Mouse (Mus musculus): ENCODE measurements around the gene Enpep.

Enpep gene

DNA sequence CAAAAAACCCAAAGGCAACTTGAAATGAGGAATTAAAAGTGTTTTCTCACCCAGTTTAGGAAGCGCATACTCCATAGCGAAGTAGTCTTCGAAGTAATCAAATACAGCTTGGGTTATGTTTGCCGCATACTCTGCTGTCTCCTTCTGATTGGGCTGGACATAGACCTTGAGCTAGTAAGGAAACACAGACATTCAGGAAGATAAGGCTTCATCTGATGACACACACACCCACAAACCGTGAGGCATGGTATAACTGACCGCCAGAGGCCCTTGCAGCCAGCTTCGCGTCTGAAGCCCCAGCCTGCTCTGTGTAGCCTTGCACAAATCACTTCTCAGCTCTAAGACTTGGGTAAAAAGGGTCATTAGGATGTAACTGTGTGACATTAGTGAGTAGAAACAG is 20.0 kb downstream of the Enpep start:
- in situ Hi-C loops (cut with MboI): no loop called here

DNA sequence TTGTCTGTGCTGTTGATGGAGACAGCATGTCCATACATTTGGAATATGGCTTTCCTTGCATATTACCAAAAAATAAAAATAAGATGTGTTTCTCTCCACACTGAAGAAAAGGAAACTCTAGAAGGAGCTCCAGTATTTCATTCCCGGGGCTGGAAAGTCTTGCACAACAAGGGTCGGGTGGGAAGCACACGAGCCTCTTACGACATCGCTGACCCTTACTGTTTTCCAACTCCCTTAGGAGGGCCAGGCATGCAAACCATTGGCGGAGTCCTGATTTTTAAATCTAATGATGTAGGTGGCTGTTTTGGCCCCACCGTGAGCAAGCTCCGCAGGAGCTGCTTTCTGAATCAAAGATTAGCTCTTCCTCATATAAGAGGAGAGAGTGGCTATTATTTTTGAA is 20.6 kb downstream of the Enpep start:
- in situ Hi-C loops (cut with MboI): no loop called here

DNA sequence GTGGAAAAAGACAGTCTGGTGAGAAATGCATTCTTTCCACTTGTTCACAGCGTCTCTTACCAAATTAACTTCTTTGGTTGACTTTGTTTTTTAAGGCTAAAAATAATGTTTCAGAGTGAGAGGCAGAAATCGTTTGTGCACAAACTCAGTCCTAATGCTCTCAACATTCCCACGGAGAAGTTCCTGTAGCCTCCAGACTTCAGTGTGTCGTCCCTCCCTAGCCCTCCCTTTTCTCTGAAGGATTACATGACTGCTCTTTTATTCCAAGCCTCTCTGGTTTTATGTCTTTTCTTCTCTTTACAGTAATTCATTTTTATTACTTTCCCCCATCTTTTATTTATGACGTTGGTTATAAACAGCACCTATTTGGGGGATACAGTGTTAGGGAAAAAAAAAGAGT is 22.6 kb downstream of the Enpep start:
- in situ Hi-C loops (cut with MboI): loop anchor here (10.0 kb wide), 1 partner anchor 375 kb away; no protein-coding TSS in a partner anchor

DNA sequence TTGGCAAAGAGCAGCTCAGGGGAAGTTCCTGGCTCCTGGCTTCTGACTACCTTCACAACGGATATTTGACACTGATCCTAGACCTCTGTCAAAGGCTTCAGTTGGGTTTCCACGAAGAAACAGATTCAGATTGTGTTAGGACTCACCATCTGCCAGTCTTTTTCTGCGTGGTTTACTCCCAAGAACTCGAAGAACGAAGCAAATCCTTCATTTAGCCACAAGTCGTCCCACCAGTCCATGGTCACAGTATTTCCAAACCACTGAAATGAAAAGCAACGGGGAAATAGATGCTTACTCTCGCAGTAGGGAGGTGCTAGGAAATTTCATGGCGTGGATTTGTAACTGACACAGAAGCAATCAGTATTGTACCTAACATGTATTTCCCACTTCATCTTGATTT is 23.6 kb downstream of the Enpep start:
- in situ Hi-C loops (cut with MboI): loop anchor here (10.0 kb wide), 1 partner anchor 376 kb away; no protein-coding TSS in a partner anchor

DNA sequence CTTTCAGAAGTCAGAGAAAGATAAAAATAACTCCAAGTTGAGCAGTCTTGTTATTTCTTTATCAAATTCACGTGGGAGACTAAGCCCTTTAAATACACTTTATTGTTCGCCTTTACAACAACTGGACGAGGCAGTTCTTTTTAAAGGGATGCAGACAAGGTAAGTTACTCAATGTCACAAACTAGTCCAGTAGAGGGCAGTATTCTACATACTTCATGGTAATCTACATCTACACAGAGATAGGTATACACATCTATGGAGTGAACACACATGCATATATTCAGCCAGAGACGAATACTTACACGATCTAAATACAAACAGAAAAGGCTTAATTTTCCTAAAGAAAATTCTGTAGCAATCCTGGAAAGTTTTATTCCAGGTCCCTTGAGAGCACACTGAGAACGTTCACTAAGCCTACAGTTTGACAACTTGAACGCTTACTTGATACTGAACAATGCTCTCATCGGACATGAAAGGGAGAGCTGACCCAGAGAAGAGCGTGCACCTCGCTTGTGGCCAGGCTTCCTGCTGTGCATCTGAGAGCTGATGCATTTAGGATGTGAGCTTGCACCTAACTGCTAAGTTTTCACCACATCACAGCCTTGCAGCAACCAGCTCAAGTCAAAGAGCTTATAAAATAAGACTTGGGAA is 24.3 kb downstream of the Enpep start:
- in situ Hi-C loops (cut with MboI): loop anchor here (10.0 kb wide), 1 partner anchor 377 kb away; no protein-coding TSS in a partner anchor

DNA sequence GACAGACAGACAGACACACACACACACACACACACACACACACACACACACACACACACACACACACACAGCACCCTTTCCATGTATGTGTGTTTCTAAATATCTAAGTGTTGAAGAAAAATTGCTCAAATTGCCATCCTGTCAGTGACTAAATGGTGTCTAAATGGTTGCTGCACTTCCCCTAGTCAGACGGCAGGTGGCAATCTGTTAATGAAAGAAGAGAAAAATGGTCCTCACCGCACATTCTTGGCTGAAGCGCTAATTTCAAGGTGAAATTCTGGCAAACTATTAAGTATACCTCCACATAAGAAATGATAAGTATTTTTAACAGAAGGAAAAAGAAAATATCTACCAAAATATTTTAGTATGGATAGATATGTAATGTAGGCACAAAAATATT is 28.6 kb downstream of the Enpep start:
- in situ Hi-C loops (cut with MboI): loop anchor here (10.0 kb wide), 1 partner anchor 381 kb away; no protein-coding TSS in a partner anchor

DNA sequence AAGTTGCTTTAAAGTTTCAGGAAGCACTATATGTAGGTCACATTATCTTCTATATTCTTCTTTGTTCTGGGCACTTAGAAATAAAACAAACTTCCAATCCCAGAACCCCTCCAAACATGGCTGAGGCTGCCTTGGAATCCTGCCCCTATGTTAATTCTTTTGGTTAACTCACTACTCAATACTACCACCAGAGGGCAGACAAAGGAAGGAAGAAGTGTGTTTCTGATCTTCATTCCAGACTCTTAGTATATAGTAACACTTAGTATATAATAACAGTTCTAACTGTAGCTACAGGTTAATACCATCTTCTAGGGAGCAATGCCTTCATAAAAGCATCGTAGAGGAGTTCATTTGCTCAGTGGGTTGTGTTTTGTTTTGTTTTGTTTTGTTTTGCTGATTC is 32.6 kb downstream of the Enpep start:
- in situ Hi-C loops (cut with MboI): loop anchor here (10.0 kb wide), 1 partner anchor 385 kb away; no protein-coding TSS in a partner anchor

DNA sequence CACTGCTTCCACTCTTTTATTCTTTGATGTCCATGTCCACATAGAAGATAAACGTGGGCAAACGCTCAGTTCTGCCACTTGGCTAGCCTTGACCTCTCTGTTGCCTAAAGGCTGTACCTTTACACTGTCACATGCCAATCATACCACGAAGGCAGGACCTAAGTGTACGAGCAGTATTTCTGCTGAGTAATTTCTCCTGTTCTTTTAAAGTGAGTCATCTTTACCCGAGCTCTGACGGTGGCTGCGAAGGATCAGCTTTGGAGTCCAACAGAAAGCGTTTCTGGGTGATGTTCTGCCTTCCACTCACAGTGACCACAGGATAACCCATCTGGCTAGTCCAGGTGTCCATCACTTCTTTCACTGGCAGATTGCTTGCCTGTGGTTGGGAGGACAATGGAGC is 33.9 kb downstream of the Enpep start:
- in situ Hi-C loops (cut with MboI): no loop called here

DNA sequence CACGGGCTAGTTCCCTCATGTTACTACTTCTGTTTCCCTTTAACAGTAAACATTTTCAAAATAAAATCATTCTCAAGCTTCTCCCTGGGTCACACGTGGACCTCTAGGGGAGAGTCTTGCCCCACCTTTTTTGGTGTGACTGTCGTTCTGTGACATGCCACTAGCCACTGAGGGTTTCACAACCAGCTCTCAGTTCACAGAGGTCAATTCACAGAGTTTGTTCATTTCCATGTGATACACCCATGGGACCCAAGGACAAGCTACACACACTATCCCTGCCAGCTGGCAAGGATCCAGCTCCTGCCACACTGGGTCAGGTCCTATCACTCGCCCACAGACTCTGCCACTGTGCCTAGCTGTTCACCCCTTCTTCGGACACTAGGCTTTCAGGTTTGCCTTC is 35.5 kb downstream of the Enpep start:
- in situ Hi-C loops (cut with MboI): no loop called here

DNA sequence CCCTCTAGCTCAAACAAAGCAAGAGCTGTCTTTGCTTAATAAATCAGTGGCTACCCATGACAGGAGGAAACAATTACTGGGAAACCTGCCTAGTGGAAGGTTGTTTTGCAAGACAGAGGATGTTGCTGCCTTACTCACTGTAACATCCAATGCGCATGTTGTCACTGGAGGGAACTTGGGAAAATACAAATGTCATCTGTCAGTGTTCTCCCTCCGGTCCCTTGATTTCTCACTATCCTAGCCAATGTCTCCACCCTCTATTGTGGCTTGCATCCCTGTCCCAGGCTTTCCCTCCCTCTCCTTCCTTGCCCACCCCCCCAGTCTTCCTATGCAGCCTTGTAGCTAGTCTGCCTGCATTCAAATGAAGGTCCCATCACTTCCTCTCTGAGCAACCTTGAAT is 36.6 kb downstream of the Enpep start:
- in situ Hi-C loops (cut with MboI): no loop called here

DNA sequence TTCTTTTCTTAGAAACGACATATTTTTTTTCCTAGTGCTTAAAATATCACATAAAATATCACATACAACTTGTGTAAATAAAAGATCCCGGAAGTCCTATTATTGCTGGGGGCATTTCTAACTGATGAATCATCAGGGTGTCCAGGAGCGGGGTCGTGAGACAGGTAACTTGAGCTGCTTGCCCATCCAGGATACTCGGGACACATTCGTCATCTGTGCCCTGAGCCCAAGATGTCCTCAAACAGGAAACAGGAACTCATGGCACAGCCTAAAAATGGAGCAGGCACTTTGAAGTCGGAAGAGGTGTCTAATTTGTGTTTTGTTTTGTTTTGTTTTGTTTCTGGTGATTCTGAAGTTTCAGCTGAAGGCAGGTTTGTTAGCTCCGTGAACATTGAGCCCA is 43.0 kb downstream of the Enpep start:
- in situ Hi-C loops (cut with MboI): no loop called here

DNA sequence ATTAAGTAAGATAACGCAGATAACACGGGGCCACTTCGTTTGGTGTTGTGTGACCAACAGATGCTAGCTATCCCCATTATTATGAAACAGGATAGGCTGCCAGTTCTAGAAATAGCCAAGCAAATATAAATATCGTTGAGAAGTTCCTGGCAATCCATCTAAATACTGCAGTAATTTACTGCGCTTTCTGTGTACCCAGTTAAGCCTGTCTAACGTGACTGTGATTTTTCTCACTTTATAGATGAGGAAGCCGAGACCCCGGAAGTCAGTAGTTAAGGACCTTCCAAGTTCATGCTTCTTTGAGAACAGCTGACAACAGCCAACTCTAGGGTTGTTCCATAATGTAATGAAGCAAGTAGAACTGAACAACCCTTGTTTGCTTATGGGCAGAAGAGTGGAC is 45.4 kb downstream of the Enpep start:
- in situ Hi-C loops (cut with MboI): no loop called here

DNA sequence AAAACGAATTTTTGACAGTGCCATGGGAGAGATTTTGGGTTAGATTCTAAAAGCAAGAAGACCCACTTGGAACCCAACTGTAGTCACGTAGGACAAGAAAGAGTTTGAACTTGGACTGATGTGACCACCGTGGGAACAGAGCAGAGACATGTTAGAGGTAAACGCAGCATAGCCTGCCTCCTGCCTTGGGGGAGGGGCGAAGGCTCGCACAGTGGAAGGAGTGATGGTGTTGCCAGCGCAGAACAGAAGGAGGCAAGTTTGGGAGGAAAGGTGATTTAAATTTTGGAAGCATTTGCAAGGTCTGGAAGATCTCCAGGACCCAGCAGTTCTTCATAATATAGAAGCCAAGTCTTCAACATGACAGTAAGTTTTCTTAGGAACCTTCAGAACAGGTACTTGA is 46.1 kb downstream of the Enpep start:
- in situ Hi-C loops (cut with MboI): no loop called here

DNA sequence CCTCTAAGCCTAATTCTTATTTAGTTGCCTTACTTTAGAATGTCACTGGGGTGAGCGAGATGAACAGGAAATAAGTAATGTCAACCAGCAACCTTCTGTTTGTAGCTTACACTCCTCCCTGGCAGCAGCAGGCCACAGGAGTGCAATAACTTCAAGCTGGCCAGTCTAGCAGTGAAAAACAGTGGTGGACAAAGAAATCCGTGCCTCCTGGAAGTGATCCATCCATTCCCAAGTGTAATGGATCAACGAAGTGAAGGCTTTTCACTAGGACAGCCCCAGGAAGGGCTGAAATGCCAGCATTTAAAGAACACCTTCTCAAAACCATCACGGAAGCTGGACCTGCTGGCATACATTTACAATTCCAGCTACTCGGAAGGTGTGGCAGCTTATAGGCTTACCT is 48.2 kb downstream of the Enpep start:
- in situ Hi-C loops (cut with MboI): no loop called here

DNA sequence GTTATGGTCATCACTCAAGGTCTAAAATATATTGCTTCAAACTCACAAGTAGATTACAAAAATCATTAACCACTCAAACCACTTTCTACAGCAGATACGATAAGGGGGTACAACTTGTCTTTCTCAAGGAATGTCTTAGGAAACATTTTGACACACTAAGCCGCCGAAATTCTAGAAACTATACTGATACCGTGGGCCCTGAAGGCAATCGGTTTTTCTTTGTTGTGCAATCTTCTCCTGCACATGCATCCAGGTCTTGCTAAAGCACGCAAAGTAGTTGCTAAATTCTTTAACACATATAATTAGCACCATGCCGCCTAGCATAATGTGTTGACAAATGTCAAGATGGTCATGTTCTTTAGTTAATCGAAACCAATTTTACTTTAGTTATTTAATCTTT is 53.1 kb downstream of the Enpep start:
- in situ Hi-C loops (cut with MboI): no loop called here

DNA sequence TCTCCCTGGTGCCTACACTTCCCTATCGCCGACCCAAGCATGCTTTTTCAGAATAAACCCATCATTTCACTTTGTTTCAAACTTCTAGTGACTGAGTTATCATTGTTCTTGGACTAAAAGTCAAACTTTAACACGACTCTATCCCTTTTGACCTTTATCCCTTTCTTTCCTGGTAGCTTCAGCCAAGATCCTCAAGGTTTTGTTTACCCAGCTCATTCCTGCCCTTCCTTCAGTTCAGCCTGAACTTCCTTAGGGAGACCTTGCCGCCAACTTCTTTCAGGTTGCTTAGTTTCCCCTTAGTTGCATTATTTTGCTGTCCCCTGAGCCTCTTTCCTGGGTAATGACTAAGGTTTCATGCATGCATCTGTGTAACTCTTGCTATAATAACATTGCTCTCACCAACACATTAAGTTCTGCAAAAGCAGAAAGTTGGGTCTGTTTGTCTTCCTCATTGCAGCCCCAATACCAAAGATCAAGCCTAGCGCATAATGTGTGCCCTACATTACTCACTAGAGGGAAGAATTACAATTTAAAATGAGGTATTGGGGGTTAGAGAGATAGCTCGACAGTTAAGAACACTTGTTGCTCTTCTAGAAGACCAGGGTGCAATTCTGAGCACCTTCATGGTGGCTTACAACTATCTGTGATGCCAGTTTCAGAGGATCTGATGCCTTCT is 59.2 kb downstream of the Enpep start:
- in situ Hi-C loops (cut with MboI): no loop called here

DNA sequence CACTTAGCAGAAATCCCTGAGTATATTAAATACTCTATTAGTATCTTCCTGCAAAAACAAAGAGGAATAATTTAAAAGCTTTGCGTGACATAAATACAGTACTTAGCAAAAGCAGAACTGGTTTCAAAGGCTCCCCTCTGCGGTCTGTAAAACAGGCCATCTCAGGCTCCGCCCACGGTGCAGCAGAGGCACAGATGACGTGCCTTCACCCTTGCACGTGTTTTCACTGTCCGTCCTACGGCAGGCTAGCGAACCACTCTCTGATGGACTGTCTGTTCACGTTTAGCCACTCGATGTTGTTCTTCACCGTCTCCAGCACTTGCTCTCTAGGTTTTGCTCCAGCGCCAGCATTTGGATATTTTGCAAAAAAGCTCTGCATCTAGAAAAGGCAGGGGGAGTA is 62.5 kb downstream of the Enpep start:
- in situ Hi-C loops (cut with MboI): no loop called here

DNA sequence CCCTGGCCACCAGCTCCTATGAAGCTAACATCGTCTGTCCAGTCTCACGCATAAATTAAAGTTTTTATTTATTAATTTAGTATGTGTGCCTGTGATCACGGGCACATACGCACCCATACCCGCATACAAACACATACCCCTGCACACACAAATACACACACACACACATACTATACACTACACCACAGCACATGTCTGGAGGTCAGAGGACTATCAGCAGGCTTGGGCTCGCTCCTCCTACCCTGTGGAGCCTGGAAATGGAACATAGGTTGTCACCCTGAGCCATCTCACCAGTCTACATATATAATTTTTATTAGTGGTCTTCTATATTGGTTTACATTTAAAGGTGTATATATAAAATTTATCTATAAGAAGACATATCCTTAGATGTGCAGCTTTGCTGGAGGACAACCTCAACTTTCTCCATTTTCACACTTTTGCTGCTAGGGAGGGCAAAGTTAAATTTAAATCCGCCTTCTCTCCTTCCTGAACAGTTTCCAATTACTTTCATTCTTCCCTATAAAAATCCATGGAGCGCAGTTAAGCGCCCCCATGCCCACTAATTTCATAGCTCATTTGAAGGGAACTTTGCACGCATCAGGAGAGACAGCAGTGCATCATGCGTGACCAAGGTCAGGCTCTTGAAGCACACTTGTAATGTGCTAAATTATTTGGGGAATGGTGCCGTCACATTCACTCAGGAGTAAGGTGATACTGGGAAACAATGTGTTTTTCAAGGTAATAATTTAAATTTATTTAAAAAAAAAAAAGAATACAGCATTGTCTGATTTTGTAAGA is 63.4 kb downstream of the Enpep start:
- in situ Hi-C loops (cut with MboI): no loop called here

DNA sequence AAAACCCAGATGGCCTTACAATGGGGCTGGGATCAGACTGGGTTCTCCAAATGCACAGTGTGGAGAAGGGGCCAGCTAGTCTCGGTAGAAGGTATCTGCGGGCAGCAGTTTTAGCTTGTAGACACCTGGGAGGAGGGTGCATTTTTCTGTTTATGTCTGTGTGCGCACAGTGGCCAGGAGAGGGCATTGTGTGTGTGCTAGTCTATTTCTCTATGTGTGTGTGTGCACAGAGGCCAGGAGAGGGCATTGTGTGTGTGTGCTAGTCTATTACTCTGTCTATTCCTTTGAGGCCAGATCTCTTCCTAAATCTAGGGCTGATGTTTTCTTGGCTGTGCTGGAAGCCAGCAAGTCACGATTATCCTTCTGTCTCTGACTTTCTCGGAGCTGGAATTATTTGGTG is 74.0 kb downstream of the Enpep start:
- in situ Hi-C loops (cut with MboI): no loop called here

DNA sequence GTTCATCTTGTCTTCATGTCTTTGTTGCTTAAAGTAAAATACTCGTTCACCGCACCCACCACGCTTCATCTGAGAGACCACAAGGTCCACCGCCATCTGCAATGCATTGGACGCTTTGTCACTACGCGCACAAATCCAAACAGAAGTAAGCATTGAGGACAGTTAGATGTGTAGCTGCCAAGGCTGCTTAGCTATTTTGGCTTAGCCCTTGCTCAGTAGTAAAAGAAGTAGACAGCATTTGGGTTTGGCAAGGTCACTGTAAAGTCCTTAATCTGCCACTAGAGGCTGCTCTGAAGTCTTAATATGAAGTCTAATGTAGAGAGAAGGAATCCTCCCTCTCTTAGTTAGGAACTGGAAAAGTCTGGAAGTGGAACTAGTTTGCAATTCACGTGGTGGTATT is 75.8 kb downstream of the Enpep start:
- in situ Hi-C loops (cut with MboI): no loop called here

DNA sequence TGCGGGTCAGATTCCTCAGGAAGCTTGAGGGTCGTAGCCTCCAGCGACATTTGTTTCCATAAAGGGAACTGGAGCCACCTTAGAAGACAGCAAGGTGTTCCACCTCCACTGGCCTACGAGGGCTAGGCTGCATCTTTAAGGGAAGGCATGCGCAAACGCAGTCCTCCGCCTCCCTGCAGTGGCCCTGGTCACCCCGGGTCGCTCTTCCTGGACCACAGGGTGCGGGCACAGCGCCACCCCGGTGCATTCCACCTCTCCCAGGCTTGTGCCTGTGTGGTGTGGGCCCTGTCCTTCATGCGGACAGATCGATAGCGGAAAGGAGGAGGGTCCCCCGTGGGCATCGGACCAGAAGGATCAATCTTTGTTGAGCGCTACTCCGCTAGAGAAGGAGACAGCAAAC is 76.2 kb downstream of the Enpep start:
- in situ Hi-C loops (cut with MboI): no loop called here

DNA sequence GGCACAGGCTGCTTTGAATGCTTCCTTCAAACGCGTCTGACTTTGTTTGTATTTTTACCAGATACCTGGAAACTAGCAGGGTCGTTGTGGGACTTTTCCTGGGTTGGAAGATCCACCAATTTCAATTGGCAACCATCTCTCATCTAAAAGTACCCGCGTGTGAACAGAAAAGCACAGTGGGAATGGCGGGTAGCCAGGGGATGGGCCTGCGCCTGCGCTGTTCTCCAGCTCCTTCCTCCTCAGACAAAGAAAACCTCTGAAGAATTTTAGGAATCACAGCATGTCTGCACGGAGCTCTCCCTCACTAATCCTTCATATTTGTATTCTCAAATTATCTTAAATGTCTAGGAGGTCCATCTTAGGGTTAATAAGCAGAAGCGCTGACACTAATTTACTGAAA is 78.3 kb downstream of the Enpep start:
- in situ Hi-C loops (cut with MboI): no loop called here

DNA sequence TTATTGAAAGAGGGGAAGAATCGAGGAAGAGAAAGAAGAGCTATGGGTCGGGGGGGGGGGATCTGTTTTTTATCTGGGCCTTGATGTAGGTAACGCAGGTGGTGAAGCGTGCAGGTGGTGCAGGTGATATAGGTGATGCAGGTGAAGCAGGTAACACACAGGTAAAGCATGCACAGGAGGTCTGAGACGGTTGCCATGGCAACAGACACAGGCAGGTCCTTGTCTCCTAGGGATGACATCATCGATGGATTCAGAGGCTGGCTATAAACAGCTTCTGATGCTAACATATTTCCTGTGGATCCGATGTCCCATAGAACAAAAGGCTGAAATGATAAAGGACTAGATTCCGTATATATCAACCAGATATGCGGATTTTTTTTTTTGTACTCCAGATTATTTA is 81.5 kb downstream of the Enpep start:
- in situ Hi-C loops (cut with MboI): no loop called here

Data from mature B cell (primary cell).